7 mouse cellular contexts compared by ENCODE assay signal in the genomic region with DNA sequence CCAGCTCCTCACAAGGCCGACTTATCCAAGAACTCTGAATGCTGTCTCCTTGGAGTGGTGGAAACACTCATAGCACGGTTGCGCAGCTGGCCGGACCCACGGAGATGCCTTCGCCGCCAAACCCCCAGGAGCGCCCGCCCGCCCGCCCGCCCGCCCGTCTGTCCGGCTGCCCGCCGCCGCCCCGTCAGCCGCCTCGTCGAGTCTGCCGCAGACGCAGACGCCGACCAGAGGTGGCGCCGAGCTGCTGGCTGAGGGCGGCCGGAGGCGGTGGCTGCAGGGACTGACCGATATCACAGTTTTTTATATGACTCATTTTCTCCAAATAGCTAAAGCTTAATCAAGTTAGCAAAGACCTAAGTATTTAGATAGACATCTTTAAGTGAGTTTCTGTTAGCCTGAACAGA. TPM values are rescaled to one million over a fixed set of nuclear protein-coding genes. Genes with fewer than 3 reads are reported as not detected.
DNase-seq lines count a peak whose midpoint lies in the region; ATAC-seq and TF ChIP-seq lines count a peak whose summit lies in the region.

No protein-coding gene starts in this region.

- DNase-seq in adrenal gland, adult (ENCODE audit: inconsistent age in 2 of 2, low spot score in 1 of 2), result peak; percentile 57 to 74
- DNase-seq in embryo, embryonic 10 days (ENCODE audit: low spot score), result peak; percentile 60
- DNase-seq in kidney, adult 11 months, result peak; percentile 12
- DNase-seq in liver, embryonic 14.5 days (ENCODE audit: low read depth in 3 of 3, low spot score in 3 of 3), result no peak
- DNase-seq in natural killer cell, adult 2 months (ENCODE audit: low spot score in 2 of 2), result peak; percentile 18 to 26

- no peak overlapping the region for H3K27ac ChIP-seq in liver, embryonic 14.5 days

- 0 out of 4 replicates have a peak overlapping the region, but pooled peaks of 1 of the 2 experiments have one; percentile 12 for H3K4me3 ChIP-seq in liver, embryonic 14.5 days (ENCODE audit: insufficient read depth in 1 of 2, low read depth in 2 of 2, low read length in 2 of 2)

- H3K9me3 ChIP-seq in liver, embryonic 14.5 days (ENCODE audit: control insufficient read depth, low read length), result no peaks in the 10 kb centered on the region

- peak overlapping the region; percentile 40 for H3K4me2 ChIP-seq in liver, embryonic 14.5 days (ENCODE audit: low read depth)

- H3K36me3 ChIP-seq in liver, embryonic 14.5 days (replicated peaks; ENCODE audit: control insufficient read depth, insufficient read depth, low read depth), result no peaks in the 10 kb centered on the region

- H3K4me1 ChIP-seq in liver, embryonic 14.5 days (replicated peaks; ENCODE audit: control insufficient read depth in 2 of 2, insufficient read depth in 2 of 2, low read length in 1 of 2), result no peaks in the 10 kb centered on the region

- no peak overlapping the region for H3K9ac ChIP-seq in liver, embryonic 14.5 days (replicated peaks)

- peaks cover 13% of the 10 kb centered on the region for H3K27me3 ChIP-seq in liver, embryonic 14.5 days (ENCODE audit: control insufficient read depth, insufficient read depth, low read length)

- 1% methylated on average over 32 of the region's 32 CpGs for WGBS in liver, embryonic 14.5 days (ENCODE audit: insufficient replicate concordance)

- TF ChIP-seq CTCF in liver, embryonic 14.5 days (IDR thresholded peaks at IDR 0.05; ENCODE audit: low read depth), result no peak

- ATAC-seq in granulocyte monocyte progenitor cell, adult 5-6 weeks (replicated peaks; ENCODE audit: poor library complexity, severe bottlenecking), result peak; percentile 96
- ATAC-seq in liver, embryonic 14.5 days (ENCODE audit: insufficient read depth), result no peak
- ATAC-seq in erythroid progenitor cell, adult 5-6 weeks (replicated peaks; ENCODE audit: low FRiP score, poor library complexity, severe bottlenecking), result no peak

- TF ChIP-seq EP300 in liver, embryonic 14.5 days (IDR thresholded peaks at IDR 0.05; ENCODE audit: low read depth), result no peak

RNA-seq across cellular contexts. Expression of gene Prdm9, which starts 13.1 kb away (rescaled TPM):
- 2.4 and 4.7 TPM in 2 replicates for total RNA-seq in granulocyte monocyte progenitor cell, adult 5-6 weeks (2014; fragmentation: Nextera tagmentation)
- 1.7 and 2.5 TPM in 2 replicates for total RNA-seq in granulocyte monocyte progenitor cell, adult 5-6 weeks (2017)
- polyA plus RNA-seq in liver, embryonic 14.5 days (2012; rRNA removed), result 0.41 and 0.64 TPM in 2 replicates
- polyA plus RNA-seq in liver, embryonic 14.5 days (2014; fragmentation: Nextera tagmentation; extraction: Ambion mirVana), result 0.11 and 0.35 TPM in 2 replicates
- 5.0 TPM in 1 of 2 replicates, not detected in the other for total RNA-seq in erythroid progenitor cell, adult 5-6 weeks (2015; ENCODE audit: low replicate concordance)
- 0.13 and 2.2 TPM in 2 replicates for total RNA-seq in erythroid progenitor cell, adult 5-6 weeks (2017; ENCODE audit: low replicate concordance)

RNA-seq across cellular contexts. Expression of gene Pdcd2, which starts 50.2 kb away (rescaled TPM):
- 51.3 and 62.2 TPM in 2 replicates for total RNA-seq in granulocyte monocyte progenitor cell, adult 5-6 weeks (2014; fragmentation: Nextera tagmentation)
- 82.6 and 88.5 TPM in 2 replicates for total RNA-seq in granulocyte monocyte progenitor cell, adult 5-6 weeks (2017)
- 11.0 and 11.7 TPM in 2 replicates for polyA plus RNA-seq in liver, embryonic 14.5 days (2012; rRNA removed)
- polyA plus RNA-seq in liver, embryonic 14.5 days (2014; fragmentation: Nextera tagmentation; extraction: Ambion mirVana), result 20.5 and 26.3 TPM in 2 replicates
- total RNA-seq in erythroid progenitor cell, adult 5-6 weeks (2015; ENCODE audit: low replicate concordance), result 8.8 and 9.7 TPM in 2 replicates
- total RNA-seq in erythroid progenitor cell, adult 5-6 weeks (2017; ENCODE audit: low replicate concordance), result 8.4 and 10.5 TPM in 2 replicates

Comparison
In these comparisons a context has a peak if more than half of its experiments do, and no peak if none do; other contexts are left out.
1. DNase-seq: peak in adrenal gland, adult (2 of 2), embryo, embryonic 10 days (single experiment), kidney, adult 11 months (single experiment) and natural killer cell, adult 2 months (2 of 2); none in liver, embryonic 14.5 days (0 of 3).
2. RNA of gene Pdcd2, which starts 50.2 kb away (total RNA-seq): 51.3 to 88.5 TPM in granulocyte monocyte progenitor cell, adult 5-6 weeks; 8.4 to 10.5 TPM in erythroid progenitor cell, adult 5-6 weeks; every median in the first group is over 4 times any median in the second.